Mouse (Mus musculus) thymus, postnatal 10 days (tissue): ENCODE measurements around the gene Grid2ip.

Experiments
- DNase-seq, 2 experiments: peaks; one replicate each; pipeline ENCODE4 v3.0.0; 2021; ENCODE audit warnings: low spot score in 2 of 2

Grid2ip gene

DNA sequence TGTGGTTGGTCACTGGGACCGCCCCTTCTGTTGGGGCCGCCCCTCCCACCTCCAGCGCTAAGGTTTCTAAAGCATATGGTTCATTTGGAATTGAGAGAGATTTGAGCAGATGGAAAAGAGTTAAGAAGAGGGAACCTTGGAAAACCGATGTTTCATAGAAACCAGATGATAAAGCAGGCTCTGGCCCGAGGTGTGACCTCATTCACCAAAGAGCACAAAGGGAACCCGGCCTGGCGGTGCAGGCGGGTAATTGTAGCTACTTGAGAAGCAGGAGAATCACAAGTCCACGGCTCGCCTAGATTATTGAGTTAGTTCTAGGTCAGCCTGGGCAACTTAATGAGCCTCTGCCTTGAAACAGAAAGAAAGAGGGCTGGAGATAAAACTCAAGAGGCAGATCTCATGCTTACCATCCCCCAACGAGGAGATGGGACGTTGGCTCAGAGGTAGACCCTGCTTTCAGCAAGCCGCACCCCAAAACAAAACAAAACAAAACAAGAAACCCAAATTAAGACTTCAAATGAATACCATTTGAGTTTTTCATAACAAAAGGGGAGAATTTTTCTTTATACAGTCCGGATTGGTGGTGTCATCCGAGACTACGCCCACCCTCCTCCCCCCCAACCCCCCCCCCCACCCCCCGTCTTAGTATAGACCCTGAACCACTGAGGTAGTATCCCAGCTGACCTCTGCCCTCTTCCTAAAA, at the start of gene Grid2ip:
Gene Grid2ip, plus strand, starts transcription at position 653 of the 703 bp plus-strand sequence.
- DNase-seq, result no peak

DNA sequence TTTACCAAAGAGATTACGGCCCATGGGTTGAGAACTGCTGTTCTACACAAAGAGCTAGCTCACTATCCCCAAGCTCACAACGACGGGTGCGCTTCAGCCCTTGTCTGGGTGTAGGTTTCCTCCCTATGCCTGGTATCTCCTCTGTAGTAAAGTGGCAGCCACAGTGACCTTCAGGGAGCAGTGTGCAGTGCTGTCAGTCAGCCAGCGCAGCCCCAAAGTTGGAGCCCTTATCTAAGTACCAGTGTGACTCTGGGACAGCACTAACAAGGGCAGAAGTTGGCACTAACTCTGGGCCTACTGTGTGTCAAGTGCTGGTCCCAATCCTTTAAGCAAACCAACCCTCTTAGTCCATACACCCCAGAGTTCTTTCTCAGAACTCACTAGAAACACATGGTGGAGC, 48.3 kb upstream of the Grid2ip start:
- DNase-seq, result no peak

DNA sequence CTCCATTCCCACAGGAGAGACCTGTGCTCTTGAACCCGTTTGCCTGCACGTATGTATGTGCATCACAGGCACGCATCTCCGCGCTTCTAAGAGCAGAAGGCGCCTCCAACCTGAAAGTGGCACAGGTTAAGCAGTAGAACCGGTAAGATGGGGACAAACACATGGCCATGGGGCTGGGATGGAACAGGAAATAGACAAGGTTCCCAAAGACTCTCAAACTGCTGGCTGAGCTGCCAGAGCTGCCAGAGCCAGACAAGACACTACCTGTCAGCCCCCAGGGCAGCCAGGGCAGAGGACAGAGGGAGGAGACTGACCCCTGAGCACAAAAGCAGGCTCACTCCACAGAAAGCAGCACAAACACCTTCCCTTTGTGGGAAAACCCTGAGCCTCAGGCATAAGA, 47.2 kb upstream of the Grid2ip start:
- DNase-seq, result no peak

DNA sequence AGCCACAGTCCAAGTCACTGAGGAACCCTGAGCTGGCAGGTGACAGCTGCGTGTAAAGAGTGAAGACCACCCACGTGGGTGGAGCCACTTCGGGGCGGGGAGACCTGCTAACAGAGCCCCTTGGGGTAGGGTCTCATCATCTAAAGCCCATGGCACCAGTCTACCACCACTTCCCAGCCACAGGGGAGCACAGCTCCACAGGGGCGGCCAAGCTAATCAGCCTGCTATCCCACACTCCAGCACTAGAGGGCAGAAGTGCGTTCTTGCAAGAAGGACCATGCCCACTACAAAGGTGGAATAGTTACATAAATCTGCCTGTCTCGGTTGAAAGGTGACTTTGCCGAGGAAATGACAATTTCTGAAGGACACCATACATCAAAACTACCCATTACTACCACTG, 45.3 kb upstream of the Grid2ip start:
- peak; percentile 59 to 85 for DNase-seq

DNA sequence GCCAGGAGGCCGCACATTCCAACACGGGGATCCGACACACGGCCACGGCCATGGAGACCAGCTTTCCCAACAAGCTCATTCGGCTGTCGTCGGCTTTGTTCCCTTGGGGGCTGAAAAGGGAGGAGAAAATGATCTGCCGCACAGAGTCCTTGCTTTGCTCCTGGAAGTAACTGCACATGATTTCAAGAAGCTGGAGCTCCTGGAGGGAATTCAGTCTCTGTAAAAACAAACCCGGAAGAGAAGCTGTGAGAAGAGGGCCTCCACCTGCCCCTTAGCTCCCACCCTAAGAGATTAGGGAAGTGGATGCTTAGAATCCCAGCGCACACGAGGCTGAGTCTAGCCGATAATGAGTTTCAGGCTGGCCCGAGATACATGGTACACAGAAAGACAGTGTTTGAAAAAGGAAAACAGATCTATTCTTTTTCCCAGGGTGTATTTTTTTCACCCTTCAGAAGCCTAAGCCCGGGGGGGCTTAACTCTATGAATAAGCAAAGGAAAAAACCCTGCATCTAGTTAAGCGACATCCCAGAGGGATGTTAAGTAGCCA, 42.9 kb upstream of the Grid2ip start:
- DNase-seq, result no peak

DNA sequence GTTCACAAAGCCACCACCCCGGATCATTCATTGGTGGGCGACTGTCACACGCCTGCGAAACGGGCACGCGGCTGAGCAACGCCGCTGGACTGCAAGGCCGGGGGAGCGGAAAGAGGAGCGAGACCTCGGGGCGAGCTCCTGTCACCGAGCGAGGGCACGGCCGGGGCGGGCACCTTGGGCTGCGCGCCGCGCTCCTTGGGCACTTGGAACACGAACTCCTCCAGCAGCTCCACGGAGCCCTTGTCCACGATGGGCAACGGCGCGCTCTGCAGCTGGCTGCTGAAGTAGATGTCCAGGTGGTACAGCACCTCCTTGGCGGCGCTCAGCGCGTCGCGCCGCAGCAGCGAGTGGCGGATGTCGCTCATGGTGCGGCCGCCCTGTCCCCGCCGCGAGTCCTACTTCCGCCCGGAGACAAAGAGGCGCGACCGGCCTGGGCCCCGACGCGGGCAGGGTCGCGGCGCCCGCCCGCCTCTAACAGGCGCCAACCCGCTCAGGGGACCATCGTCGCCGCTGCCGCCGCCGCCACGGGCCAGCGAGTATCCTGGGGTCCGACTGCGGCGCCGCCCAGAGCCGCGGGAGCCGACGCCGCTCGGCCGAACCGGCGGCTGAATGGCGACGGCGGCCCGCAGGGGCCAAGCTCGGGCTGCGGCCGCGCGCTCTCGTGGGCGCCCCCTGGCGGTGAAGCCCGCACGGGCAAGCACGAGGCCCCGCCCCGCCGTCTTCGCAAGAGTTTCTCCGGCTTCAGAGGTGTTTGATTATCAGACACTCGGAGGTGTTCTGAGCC, 42.2 kb upstream of the Grid2ip start, which contains the start of gene E130309D02Rik:
Gene E130309D02Rik, minus strand, starts transcription at position 631 of the 784 bp plus-strand sequence.
- peak; percentile 83 to 96 for DNase-seq

DNA sequence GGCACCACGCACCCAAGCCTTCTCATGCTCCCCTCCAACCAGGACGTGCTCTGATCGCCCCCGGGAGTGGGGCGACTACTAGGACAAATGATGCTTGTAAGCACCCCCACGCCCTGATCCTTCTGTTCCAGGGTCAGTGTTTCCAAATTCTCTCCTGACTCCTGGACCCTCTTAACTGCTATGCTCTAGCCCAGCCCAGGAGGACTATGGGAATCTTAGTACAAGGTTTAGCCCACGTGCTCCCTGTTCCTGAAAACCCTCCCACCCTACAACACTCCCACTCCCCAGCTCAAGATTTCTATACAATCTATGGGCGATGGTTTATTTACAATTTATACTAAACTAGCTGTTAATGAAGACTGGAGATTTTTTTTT, 41.6 kb upstream of the Grid2ip start:
- DNase-seq, result no peak

DNA sequence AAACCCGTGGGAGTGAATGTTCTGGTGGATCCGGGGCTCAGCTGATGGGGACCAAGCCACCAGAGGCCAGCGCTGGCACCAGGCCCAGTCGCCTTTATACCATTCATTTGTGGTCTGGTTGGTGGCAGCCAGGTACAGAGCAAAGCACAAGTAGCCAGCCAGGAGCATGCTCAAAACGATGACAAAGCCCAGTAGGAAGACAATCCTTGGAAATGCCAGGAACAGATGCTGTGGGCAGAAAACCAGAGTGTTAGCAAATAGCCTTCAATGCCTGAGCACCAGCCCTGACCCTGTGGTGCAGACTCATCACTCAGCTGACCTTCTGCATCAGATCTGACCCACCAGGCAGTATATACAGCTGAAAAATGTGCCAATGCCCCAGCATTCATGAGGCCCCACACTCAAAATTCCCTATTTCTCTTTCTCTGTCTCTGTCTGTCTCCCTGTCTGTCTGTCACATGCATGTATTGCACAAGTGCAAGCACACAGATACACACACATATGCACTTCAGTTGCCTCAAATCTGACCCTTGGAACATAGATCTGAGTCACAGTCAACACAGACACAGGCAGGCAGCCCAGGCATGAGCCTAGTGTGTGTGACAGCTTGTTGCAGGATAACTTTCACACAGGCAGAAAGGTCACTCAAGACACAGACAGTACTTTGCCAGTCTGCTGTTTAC, 40.4 kb upstream of the Grid2ip start:
- no peak for DNase-seq

DNA sequence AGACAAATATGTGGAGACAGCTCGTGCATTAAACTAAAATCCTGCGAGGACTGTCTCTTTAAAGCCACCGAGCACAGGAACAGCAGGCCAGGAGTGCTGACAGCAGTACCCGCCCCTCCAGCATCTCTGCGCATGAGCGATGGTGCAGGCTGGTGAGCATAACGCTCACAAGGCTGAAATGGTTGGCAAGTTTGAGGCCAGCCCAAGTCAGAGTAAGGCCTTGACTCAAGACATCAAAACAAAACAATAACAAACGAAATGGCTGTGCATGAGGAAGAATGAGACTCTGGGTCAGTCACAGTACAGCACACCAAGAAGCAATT, 39.9 kb upstream of the Grid2ip start:
- no peak for DNase-seq

DNA sequence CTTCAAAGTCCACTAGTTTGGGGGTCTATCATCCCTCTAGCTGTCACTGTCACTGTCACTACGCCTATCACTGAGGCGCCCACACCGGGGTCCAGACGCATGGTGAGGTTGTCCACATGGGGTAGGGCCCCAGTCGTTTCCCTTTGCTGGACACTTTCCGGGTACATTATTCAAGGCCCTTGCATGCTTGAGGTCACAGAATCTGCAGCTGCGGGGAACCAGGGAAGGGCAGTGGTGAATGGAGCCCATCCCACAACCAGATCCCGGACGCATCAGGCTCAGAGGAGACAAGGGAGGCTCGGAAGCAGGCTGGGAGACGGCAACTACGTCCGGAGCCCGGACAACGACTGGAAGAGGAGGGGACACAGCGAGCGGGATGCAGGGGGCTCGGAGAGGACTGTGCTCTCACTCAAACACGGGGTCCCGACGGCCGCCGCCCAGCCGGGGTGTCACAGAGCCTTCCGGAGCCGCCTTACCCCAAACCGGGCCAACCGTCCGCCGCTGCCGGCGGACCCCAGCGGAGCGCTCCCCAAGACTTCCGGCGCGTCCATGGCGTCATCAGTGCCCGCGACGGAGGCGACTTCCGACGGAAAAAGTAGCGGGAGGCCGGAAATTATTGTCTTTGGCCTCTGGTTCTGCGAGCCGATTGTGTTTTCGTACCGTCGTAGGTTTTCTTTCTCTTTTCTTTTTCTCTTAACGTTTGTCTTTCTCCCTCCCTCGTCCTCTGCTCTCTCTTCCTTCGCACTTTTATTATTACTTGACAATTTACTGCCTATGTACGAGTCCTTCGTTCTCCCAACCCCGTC, 28.2 kb upstream of the Grid2ip start, which contains the start of gene Zdhhc4:
Gene Zdhhc4, minus strand, starts transcription at position 567 of the 806 bp plus-strand sequence.
- peak; percentile 83 to 91 for DNase-seq

DNA sequence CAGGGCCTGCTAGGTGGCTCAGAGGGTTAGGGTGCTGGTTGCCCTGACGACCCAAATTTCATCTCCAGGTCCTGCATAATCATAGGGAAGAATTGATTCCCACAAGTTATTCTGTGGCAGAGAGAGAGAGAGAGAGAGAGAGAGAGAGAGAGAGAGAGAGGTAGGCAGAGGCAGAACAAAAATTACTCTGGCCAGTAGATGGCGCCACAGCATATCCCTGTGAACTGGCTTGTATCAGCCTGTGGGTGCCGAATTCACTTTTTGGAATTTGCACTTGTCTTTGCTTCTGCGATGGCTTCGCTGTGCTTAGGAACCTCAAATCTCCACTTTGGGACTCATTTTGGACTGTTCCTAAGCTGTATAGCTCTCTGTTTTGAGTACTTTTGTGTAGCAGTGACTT, 23.3 kb upstream of the Grid2ip start:
- peak; percentile 21 to 71 for DNase-seq

DNA sequence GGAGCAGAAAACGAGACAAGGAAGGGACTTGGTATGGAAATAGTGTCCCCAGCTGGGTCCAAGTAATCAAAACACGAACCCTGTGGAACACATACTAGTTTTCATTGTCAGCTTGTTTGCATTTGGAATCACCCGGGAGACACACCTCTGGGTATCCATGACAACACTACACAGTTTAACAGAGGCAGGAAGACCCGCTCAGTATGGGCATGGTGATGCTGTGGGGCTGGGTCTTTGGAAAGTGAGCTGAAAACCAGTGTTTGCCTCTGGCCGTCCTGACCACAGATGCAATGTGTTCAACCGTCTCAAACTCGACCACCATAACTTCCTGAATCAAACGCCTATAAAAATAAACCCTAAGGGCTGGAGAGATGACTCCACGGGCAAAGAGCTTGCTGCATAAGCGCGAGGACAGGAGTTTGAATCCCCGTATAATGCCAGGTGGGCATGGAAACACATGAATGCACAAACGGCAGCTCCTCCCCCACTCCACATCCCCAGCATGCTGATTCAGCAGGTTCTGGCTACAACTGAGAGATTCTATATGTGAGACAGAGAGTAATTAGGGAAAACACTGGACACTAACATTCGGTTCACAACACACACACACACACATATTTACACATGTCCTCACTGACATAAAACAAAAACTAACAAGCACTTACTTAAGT, 22.6 kb upstream of the Grid2ip start:
- DNase-seq, result no peak

DNA sequence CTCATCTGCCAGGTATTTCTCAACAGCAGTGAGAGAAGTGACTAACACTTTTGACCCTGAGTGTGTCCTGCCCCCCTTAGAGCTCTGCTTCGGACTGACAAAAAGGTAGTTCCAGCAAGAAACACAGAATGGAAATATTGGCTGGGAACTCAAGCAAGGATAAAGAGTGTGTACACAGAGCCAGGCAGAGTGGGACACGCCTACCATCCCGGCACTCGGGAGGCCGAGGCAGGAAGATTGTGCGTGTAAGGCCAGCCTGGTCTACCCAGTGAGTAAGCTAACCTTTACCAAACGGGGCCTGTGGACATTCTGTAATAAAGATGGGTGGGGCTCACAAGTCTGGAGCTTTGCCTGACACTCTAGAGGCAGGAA, 22.1 kb upstream of the Grid2ip start:
- DNase-seq, result no peak

DNA sequence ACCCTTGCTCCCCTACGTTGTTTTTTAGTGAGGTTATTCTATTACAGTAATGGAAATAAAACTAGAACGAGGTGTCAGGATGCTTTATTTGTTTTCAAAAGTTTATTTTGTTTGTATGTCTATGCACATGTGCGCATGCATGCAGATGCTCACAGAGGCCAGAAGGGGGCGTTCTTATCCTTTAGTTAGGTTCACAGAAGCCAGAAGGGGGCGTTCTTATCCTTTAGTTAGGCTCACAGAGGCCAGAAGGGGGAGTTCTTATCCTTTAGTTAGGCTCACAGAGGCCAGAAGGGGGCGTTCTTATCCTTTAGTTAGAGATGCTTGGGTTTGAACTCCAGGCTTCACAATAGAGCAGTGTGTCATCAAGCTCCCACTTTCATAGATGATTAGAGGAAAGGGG, 20.6 kb upstream of the Grid2ip start:
- DNase-seq, result no peak

DNA sequence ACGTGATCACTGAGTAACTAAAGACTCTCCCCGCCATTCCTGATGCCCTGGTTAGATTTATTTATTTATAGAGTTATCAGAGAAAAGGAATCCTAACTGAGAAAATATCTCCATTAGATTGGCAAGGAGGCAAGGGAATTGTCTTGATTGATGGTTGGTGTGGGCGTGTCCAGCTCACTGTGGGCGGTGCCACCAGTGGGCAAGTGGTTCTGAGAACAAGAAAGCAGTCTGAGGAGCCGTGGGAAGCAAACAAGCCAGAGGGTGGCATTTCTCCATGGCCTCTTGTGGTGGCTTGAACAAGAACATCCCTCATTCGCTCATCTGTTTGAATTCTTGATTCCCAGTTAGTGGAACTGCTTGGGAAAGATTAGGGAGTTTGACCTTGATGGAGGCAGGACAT, 17.5 kb upstream of the Grid2ip start:
- no peak for DNase-seq

DNA sequence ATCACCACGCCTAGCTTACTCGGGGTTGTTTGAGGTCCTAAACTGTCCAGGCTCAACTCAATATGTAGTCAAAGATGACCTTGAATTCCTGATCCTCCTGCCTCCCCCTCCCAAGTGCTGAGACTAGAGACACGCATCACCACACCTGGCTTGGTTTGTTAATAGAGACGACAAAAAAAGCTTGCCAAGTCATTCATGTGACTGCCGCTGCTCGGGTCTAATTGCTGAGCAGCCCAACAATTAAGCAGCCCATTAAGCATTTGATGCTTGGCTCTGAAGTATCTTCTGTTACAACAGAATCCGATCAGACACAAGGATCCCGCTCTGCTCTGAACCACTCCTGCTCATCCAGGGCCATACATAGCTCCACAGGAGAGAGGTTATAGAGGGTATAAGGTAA, 10.8 kb upstream of the Grid2ip start:
- DNase-seq, result no peak

DNA sequence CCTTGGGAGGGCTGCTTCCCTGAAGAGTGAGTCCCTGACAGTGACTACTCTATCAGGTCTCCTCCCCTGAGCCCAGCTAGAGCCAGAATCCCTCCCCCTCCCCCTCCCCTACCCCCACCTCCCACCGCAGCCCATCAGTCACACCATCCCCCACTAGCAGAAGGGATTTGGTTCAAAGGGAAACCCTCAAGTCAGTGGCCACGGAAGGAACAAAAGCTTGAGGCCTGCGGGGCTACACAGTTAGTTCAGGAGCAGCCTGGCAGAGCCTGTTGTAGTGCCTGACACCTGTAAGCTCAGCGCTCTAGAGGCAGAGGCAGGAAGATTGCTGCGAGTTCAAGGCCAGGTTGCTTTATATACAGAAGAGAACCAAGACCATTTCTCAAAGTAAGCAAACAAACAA, 1.1 kb upstream of the Grid2ip start:
- no peak for DNase-seq

DNA sequence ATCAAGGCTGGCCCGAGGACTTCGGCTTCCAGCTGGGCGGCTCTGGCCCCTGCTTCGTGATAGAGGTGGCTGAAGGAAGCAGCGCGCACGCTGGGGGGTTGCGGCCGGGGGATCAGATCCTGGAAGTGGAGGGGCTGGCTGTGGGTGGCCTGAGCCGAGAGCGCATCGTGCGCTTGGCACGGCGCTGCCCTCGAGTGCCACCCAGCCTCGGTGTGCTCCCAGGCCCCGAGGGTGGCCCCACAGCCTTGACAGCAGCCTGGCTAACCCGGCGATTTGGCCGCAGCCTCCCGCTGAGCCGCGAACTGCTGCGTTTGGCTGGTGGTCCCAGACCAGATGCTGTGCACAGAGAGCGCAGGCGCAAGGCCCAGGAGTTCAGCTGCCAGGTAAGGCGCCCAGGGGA, 426 bp downstream of the Grid2ip start:
- DNase-seq, result no peak

DNA sequence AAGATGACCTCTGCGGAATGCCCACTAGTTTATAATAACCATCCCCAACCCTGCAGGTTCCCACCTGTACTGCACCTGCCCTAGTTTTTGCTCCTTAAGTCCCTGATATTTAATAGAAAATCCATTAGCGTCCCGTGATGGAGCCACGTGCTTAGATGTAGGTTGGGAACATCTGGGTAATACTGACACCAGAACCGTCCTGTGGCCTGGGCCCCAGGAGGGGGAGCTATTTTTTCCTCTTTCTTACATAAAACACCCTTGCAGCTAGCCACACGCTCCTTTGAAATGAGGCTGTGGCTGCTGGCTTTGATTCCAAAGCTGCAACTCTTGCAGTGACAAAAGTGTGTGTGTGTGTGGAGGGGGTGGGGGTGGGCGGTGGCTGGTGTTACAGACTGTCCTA, 2.1 kb downstream of the Grid2ip start:
- no peak for DNase-seq

DNA sequence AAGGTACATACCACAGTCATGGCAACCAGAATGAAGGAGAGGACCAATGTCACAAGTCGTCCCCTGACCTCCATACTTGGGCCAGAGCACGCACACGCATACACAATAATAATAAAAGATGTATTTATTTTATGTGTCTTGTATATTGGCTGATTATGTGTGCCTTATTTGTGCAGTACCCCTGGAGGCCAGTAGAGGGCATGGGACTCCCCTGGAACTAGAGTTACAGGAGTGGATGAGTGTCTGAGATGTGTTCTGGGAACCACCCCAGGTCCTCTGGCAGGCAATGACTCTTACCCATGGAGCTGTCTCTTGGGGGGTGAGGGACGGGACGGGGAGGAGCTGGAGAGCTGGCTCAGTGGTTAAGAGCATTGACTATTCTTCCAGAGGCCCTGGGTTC, 2.9 kb downstream of the Grid2ip start:
- peak in 1 of 2 experiments; percentile 32 for DNase-seq

DNA sequence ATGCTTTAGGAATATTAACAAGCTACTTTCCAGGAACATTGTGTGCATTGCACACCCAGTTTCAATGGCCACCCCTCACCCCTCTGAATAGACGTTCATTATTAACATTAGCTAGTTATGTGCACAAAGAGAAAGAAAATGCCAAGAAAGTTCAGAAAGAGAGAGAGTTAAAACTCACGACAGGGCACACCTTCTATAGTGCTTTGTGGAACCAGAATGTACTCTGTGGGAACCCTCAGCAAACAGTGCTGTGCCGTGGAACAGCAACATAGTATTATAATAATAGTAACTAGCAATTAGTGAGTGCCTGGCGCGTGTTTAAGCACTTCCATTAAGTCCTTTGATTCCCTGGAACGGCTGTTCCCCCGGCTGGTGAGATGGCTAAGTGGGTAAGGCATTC, 4.3 kb downstream of the Grid2ip start:
- no peak for DNase-seq
